Mouse (Mus musculus): ENCODE results near the gene Mapk13. TPM values are rescaled to one million over a fixed set of nuclear protein-coding genes. Genes with fewer than 3 reads are reported as not detected.
"Not testable (repeated sequence)": the region's sequence is repeated elsewhere in the genome, so short reads cannot be mapped to it uniquely, and the experiment has no call there.

The Mapk13 gene
- polyA plus RNA-seq (2015; fragmentation: Nextera tagmentation; extraction: Ambion mirVana), result 29.0 and 29.8 TPM in 2 replicates

DNA sequence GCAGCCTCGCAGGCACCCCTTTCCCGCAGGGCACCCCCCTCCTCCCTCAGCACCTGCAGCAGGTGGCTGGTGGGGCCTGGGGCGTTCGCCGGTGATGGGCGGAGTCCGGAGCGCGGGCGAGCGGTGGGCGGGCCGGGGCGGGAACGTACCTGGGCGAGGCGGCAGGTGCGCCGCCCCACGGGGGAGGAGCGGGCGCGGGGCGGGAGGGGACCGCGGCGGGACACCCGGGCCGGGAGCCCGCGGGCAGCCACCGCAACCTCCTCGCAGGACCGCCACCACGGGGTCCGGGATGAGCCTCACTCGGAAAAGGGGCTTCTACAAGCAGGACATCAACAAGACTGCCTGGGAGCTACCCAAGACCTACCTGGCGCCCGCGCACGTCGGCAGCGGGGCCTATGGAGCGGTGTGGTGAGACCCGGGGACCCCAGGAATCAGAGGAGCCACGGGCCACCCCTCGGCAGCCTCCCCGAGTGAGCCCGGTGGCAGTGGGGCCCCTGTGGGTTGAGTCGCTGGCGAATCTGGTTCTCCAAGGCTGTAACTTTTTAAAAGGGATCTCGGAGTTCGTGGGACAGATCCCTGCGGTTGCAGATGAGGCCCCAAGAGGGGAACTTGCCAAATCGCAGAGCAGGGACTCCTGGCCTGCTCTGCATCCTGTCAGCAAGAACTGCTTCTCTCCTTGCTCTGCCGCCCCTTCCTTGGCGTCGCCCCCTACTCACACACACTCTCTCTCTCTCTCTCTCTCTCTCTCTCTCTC lies at the start of gene Mapk13:
Mapk13 (plus strand) TSS at position 177 of the 754 bp plus-strand sequence.
- ATAC-seq (ENCODE audit: low FRiP score, low read depth), result no peak
- Histone ChIP-seq H3K4me2 (replicated peaks) (peak within 1 kb of the TSS; percentile 93), H3K27ac (no peak within 1 kb of the TSS), H3K4me1 (peaks cover 18% of the 10 kb centered on the region), H3K9me3 (no peaks in the 10 kb centered on the region), H3K36me3 (no peaks in the 10 kb centered on the region), H3K27me3 (peaks cover 42% of the 10 kb centered on the region), H3K9ac (peak within 1 kb of the TSS; percentile 66), H3K4me3 (peak within 1 kb of the TSS; percentile 54)
- under 1% methylated on average over 57 of the region's 58 CpGs for WGBS

DNA sequence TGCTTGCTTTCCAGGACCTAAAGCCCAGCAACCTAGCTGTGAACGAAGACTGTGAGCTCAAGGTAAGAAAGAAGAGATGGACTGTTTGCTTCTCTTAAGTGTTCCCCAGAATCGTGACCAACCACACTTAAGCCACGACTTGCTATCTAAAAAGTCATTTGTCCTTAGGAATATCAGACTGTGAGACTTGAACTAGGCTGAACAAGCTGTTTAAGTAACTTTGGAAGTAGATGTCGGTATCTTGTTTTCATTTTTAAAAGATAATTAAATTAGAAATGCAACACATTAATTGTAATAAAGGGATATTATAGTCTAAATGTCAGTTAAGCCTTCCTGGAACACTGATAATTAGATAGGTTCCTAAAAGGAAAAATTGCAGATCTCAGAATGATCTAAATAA lies 43.3 kb upstream of the Mapk13 start, which contains the start of gene AC170998.1:
AC170998.1 (plus strand) TSS at position 301 of the 400 bp plus-strand sequence.
- Histone ChIP-seq H3K4me1 (no peaks in the 10 kb centered on the region), H3K9me3 (no peaks in the 10 kb centered on the region), H3K4me2 (replicated peaks) (no peak within 1 kb of the TSS), H3K27ac (no peak within 1 kb of the TSS), H3K4me3 (no peak within 1 kb of the TSS), H3K27me3 (no peaks in the 10 kb centered on the region), H3K9ac (no peak within 1 kb of the TSS), H3K36me3 (peaks cover 90% of the 10 kb centered on the region)
- WGBS, result 92% methylated on average over 4 of the region's 4 CpGs
- no peak for ATAC-seq (ENCODE audit: low FRiP score, low read depth)

DNA sequence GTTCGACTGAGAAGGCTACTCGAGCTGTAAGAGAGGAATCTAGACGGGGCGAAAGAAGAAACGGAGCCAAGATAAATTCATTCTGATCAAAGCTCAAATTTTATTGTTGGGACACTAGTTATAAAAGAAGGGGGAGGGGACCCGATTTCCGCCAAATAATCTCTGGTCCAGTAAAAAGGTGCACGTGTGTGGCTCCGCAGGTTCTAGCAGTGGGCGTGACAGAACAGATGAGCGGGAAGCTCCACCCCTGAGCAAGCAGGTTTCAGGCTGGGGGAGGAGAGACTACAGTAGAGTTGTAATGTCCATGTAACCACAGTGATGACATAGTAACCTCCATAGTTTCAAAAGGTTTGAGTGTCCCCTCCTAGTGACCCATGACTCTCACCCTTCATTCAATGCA lies 41.6 kb upstream of the Mapk13 start:
- not testable (repeated sequence) for H3K27me3 ChIP-seq; H3K27ac ChIP-seq; H3K4me2 ChIP-seq (replicated peaks); ATAC-seq (ENCODE audit: low FRiP score, low read depth); H3K4me3 ChIP-seq; H3K4me1 ChIP-seq; H3K9me3 ChIP-seq; H3K9ac ChIP-seq
- WGBS, result 91% methylated on average over 11 of the region's 11 CpGs
- H3K36me3 ChIP-seq, result peaks cover 91% of the 10 kb centered on the region

DNA sequence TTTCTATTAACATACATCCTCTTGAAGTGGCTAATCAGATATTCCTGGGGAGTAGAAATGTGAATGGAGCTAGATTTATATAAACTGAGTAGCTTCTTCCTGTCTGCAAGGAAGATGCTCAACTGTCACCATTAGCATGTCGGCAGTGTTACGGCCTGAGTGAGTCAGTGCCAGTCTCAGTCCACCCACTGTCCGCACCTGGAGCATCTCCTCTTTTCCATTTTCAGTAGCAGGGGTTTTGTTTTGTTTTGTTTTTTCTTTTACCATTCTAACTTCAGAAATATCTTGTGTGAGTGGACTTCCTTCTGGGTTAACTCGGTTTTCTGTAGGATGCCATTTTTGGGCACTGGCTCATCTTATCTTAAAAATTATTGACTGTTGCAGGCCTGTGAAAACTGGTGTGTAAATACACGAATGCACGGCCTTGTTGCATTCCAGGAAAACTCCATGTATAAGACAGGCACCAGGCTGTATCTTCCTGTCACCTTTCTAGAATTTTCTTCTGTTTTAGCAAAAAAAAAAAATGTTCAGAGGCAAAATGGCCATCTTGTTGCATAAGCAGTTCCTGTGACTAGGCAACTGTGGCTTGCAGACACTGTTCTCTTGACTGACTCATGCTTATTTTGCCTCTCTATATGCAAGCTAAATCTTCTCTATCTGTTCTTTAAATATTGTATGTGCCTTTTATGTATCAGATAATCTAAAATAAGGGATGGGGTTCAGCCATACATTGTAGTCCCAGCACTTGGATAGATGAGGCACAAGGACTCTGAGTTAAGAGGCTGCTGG lies 33.6 kb upstream of the Mapk13 start:
- WGBS, result 95% methylated on average over 6 of the region's 6 CpGs
- ATAC-seq (ENCODE audit: low FRiP score, low read depth), result no peak
- H3K9me3 ChIP-seq, result no peaks in the 10 kb centered on the region
- H3K4me3 ChIP-seq, result no peak overlapping the region
- no peak overlapping the region for H3K9ac ChIP-seq
- no peaks in the 10 kb centered on the region for H3K4me1 ChIP-seq
- peaks cover 82% of the 10 kb centered on the region for H3K36me3 ChIP-seq
- no peak overlapping the region for H3K4me2 ChIP-seq (replicated peaks)
- no peak overlapping the region for H3K27ac ChIP-seq
- H3K27me3 ChIP-seq, result no peaks in the 10 kb centered on the region

DNA sequence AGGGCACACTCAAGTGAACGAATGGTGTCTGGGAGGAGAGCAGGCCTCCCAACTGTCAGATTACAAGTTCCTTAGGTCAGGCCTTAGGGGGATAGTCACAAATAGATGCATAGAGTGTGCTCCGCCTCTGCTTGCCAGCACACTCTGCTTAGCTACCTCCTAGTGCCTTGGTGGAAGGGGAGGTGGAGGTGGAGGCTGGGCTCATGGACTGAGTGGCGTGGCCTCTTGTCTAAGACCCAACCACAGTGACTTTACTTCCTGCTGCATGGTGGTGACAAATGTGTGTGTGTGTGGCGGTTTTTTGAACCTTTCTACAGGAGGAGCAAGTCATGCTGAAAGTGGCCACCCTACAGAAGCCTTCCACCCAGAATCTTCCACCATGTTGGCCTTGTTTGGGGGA lies 32.6 kb upstream of the Mapk13 start:
- ATAC-seq (ENCODE audit: low FRiP score, low read depth), result no peak
- Histone ChIP-seq H3K4me2 (replicated peaks) (no peak overlapping the region), H3K36me3 (peaks cover 82% of the 10 kb centered on the region), H3K9me3 (no peaks in the 10 kb centered on the region), H3K27ac (no peak overlapping the region), H3K27me3 (no peaks in the 10 kb centered on the region), H3K9ac (no peak overlapping the region), H3K4me3 (no peak overlapping the region), H3K4me1 (no peaks in the 10 kb centered on the region)
- WGBS, result 80% methylated on average over 4 of the region's 4 CpGs

DNA sequence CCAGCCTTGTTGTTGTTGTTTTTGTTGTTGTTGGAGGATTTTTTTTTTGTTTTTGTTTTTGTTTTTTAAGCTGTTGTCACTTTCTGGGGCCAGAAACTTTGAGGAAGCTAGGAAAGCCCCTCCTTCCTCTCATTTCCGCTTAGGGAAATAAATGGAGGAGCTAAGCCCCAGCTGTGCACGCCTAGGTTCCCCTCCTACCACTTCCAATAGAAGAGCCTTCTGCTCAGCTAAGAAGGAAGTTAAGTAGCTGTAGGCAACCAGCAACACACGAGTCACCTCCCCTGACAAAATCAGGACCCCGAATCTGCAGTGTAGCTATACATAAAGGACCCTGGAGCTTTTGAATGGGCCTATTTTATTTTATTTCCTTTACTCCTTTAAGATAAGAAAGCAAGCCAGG lies 31.1 kb upstream of the Mapk13 start:
- Histone ChIP-seq H3K4me3 (no peak overlapping the region), H3K27ac (no peak overlapping the region), H3K9me3 (no peaks in the 10 kb centered on the region), H3K4me1 (no peaks in the 10 kb centered on the region), H3K27me3 (no peaks in the 10 kb centered on the region), H3K4me2 (replicated peaks) (no peak overlapping the region), H3K9ac (no peak overlapping the region), H3K36me3 (peaks cover 82% of the 10 kb centered on the region)
- 88% methylated on average over 4 of the region's 4 CpGs for WGBS
- ATAC-seq (ENCODE audit: low FRiP score, low read depth), result no peak

DNA sequence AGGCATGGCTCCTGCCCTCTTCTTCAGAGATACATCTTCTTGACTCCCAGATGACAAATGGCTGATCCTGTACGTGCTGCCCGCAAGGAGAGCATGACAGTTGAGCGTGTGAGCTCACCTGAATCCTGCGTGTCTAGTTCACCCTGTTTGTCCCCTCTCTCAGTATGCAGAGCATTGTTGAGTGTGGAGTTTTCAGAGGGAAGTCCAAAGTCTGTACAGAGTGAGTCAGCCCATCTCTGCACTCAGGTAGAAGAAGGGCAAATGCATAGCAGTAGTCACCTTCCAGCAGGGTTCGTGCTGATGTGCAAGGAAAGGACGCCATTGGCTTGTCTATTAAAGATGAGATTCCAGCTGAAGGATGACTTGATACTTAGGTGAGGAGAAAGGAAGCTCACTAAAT lies 29.9 kb upstream of the Mapk13 start:
- Histone ChIP-seq H3K27ac (no peak overlapping the region), H3K4me3 (no peak overlapping the region), H3K4me1 (no peaks in the 10 kb centered on the region), H3K9me3 (no peaks in the 10 kb centered on the region), H3K36me3 (peaks cover 86% of the 10 kb centered on the region), H3K9ac (no peak overlapping the region), H3K27me3 (no peaks in the 10 kb centered on the region), H3K4me2 (replicated peaks) (no peak overlapping the region)
- ATAC-seq (ENCODE audit: low FRiP score, low read depth), result no peak
- WGBS, result 89% methylated on average over 6 of the region's 6 CpGs

DNA sequence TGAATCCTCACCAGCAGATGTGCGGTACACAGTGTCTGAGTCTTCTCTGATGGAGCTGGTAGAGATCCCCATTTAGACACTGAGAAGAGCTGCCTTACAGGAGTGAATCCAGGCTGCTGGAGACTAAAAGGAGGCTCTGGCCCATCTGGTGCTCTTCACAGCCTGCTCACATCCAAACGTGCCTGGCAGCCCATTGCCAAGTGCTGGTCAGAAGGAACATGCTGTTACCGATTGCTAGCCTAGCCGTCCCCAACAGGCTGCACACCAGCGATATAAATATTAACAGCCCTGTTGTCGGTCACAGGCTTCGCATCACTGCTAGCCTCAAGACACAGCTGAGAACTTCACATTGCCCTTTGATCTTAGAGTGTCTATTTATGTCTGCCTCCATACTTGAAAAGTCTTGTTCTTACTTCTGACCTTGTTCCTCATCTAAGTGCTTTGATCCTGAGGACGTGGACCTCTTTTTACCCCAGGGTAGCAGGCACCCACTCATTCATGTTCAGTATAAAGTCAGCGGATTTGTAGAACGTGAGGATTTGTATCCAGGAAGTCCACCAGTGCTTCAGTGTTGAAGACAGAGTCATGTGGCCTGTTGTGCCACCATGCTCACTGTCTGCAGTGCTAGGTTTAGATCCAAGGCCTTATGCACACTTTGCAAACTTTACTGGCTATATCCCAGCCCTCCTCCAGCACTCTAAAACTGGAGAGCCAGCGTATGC lies 25.8 kb upstream of the Mapk13 start:
- H3K36me3 ChIP-seq, result peaks cover 99% of the 10 kb centered on the region
- no peak for ATAC-seq (ENCODE audit: low FRiP score, low read depth)

DNA sequence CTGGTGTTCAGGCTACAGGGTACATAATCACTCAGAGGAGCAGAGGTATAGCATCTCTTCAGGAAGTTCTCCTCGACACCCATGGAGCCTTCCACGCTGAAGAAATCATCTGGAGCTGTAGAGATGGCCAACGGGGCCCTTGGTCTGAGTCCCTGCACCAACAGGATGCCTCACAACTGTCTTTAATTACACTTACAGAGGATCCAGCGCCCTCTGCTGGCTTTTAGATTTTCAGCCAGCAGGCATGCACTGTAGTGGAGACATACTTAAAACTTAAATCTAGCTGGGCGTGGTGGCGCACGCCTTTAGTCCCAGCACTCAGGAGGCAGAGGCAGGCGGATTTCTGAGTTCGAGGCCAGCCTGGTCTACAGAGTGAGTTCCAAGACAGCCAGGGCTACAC lies 25.2 kb upstream of the Mapk13 start:
- peaks cover 99% of the 10 kb centered on the region for H3K36me3 ChIP-seq
- H3K4me2 ChIP-seq (replicated peaks), result no peak overlapping the region
- H3K4me3 ChIP-seq, result no peak overlapping the region
- H3K9ac ChIP-seq, result no peak overlapping the region
- no peaks in the 10 kb centered on the region for H3K4me1 ChIP-seq
- no peak for ATAC-seq (ENCODE audit: low FRiP score, low read depth)
- H3K27ac ChIP-seq, result no peak overlapping the region
- no peaks in the 10 kb centered on the region for H3K9me3 ChIP-seq
- H3K27me3 ChIP-seq, result no peaks in the 10 kb centered on the region
- 92% methylated on average over 9 of the region's 9 CpGs for WGBS

More for the DNA sequence above, 25.8 kb upstream of the Mapk13 start:
- Histone ChIP-seq H3K9me3 (no peaks in the 10 kb centered on the region), H3K27me3 (no peaks in the 10 kb centered on the region), H3K4me2 (replicated peaks) (no peak overlapping the region), H3K9ac (no peak overlapping the region), H3K27ac (no peak overlapping the region), H3K4me3 (no peak overlapping the region), H3K4me1 (no peaks in the 10 kb centered on the region)
- WGBS, result 95% methylated on average over 11 of the region's 11 CpGs

DNA sequence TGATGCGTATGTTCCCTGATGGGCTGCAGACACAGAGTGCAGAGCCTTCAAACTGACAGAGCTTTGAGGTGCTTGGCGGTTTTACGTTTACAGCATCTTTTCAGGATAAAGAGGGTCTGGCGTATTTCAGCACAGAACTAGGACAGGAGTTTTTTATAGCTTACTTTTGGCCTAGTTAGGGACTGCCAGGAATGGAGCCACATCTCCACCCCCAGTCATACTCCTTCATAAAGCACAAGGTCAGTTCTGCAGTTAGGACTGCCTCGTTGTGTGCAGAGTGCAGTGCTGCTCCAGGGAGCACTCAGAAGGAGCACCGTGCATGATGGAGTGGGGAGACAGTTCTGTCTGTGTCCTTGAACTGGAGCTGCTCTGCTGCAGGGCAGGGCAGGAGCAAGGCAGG lies 23.3 kb upstream of the Mapk13 start:
- H3K9me3 ChIP-seq, result no peaks in the 10 kb centered on the region
- H3K9ac ChIP-seq, result no peak overlapping the region
- H3K4me3 ChIP-seq, result no peak overlapping the region
- no peaks in the 10 kb centered on the region for H3K4me1 ChIP-seq
- H3K4me2 ChIP-seq (replicated peaks), result no peak overlapping the region
- peaks cover 83% of the 10 kb centered on the region for H3K36me3 ChIP-seq
- ATAC-seq (ENCODE audit: low FRiP score, low read depth), result no peak
- H3K27ac ChIP-seq, result no peak overlapping the region
- 78% methylated on average over 6 of the region's 6 CpGs for WGBS
- H3K27me3 ChIP-seq, result no peaks in the 10 kb centered on the region

DNA sequence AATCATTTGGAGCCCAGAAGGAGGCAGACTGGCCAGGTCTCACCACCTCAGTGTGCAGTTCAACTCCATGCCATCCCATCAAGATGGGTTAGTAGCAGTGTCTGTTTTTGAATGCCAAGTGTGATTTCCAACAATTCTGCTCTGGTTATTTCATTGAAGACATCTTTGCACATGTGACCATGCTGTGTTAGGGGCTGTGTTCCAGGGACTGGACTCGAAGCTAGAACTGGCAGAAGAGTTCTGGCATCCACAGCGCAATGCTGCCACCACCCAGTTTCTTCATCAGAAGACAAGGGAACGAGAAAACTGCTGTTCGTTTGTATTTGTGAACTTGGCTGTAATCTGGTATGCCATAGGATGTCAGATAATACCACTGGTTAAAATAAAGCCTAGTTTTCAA lies 21.1 kb upstream of the Mapk13 start:
- ATAC-seq (ENCODE audit: low FRiP score, low read depth), result no peak
- no peaks in the 10 kb centered on the region for H3K9me3 ChIP-seq
- no peak overlapping the region for H3K4me2 ChIP-seq (replicated peaks)
- no peak overlapping the region for H3K9ac ChIP-seq
- 91% methylated on average over 4 of the region's 4 CpGs for WGBS
- H3K4me3 ChIP-seq, result no peak overlapping the region
- H3K27ac ChIP-seq, result no peak overlapping the region
- no peaks in the 10 kb centered on the region for H3K4me1 ChIP-seq
- H3K27me3 ChIP-seq, result no peaks in the 10 kb centered on the region
- peaks cover 60% of the 10 kb centered on the region for H3K36me3 ChIP-seq

DNA sequence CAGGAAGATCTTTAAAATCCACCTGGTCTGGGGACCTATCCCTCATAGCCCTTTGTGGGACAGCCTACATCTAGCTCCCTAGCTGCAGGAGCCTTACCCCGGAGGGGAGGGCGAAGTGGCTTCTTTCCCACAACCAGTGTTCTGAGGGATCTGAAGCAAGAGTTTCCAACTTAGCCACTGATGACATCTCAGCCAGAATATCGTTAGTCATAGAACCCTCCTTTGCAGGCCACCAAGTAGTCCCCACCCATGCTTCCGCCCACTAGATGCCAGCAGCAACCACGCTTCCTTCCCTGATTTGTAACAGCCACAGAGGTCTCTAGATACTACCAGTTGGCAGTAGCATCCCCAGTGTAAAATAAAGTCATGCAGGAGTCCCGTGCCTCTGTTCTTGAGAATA lies 18.5 kb upstream of the Mapk13 start:
- no peaks in the 10 kb centered on the region for H3K4me1 ChIP-seq
- ATAC-seq (ENCODE audit: low FRiP score, low read depth), result no peak
- H3K9ac ChIP-seq, result no peak overlapping the region
- H3K27me3 ChIP-seq, result no peaks in the 10 kb centered on the region
- no peaks in the 10 kb centered on the region for H3K9me3 ChIP-seq
- no peak overlapping the region for H3K4me3 ChIP-seq
- H3K27ac ChIP-seq, result no peak overlapping the region
- H3K36me3 ChIP-seq, result peaks cover 35% of the 10 kb centered on the region
- WGBS, result 80% methylated on average over 6 of the region's 6 CpGs
- no peak overlapping the region for H3K4me2 ChIP-seq (replicated peaks)
